Mouse (Mus musculus) liver, adult 10 weeks (tissue): Measurements from ENCODE around the gene Tas2r125. TPM values are rescaled to one million over a fixed set of nuclear protein-coding genes. Genes with fewer than 3 reads are reported as not detected.

Experiments used
- polyA plus RNA-seq: library from polyadenylated mRNA; stranded (reverse); fragments of 350-450 nt; fragmentation: Illumina TruSeq; extraction: RNeasy Lipid Tissue Mini Kit (QIAGEN cat#74804); gene quantifications from one replicate; pipeline ENCODE4 v1.2.3, GENCODE M21; 2014; ENCODE audit warnings: low read depth, low replicate concordance

Tas2r125 gene
- not detected for polyA plus RNA-seq

GRCm38 (mm10) chr6:132909351-132909750 lies at the start of gene Tas2r125:
TSS of gene Tas2r125 (plus strand) at chr6:132909651.

GRCm38 (mm10) chr6:132867708-132868107 lies 41.7 kb upstream of the Tas2r125 start, which contains the start of gene Tas2r110:
TSS of gene Tas2r110 (plus strand) at chr6:132868008.

DNA sequence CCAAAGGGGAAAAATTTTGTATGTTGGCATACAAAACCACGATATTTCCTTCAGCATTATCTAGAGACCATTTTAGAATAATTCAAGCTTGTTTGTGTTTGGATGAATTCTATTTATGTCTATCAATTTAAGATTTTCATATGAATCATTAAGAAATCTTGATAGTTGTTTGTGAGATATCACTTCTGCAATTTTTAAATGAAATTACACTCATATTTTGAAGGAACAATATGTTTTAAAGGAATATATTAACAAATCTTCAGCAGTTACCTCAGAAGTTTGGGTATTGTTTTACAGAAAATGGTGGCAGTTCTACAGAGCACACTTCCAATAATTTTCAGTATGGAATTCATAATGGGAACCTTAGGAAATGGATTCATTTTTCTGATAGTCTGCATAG lies 16.7 kb upstream of the Tas2r125 start, which contains the start of gene Tas2r113:
TSS of gene Tas2r113 (plus strand) at position 301 of the 400 bp plus-strand sequence.

GRCm38 (mm10) chr6:132950802-132951201 lies 41.4 kb downstream of the Tas2r125 start, which contains the start of gene Tas2r129:
TSS of gene Tas2r129 (plus strand) at chr6:132951102.

GRCm38 (mm10) chr6:132957819-132958218 lies 48.4 kb downstream of the Tas2r125 start, which contains the start of gene Tas2r131:
TSS of gene Tas2r131 (minus strand) at chr6:132957919.

Other genes starting within 250 kb of the Tas2r125 start
- gene Tas2r121, start 208.6 kb upstream of the Tas2r125 start, polyA plus RNA-seq = not detected
- gene Tas2r122, start 197.7 kb upstream of the Tas2r125 start, polyA plus RNA-seq = not detected
- not detected for gene Tas2r115, start 171.6 kb upstream of the Tas2r125 start, polyA plus RNA-seq
- not detected for gene Tas2r124, start 154.9 kb upstream of the Tas2r125 start, polyA plus RNA-seq
- not detected for gene Tas2r102, start 147.5 kb upstream of the Tas2r125 start, polyA plus RNA-seq
- not detected for gene Tas2r136, start 131.5 kb upstream of the Tas2r125 start, polyA plus RNA-seq
- gene Tas2r117, start 106.8 kb upstream of the Tas2r125 start, polyA plus RNA-seq = not detected
- gene Tas2r123, start 62.5 kb upstream of the Tas2r125 start, polyA plus RNA-seq = not detected
- gene Tas2r116, start 54.2 kb upstream of the Tas2r125 start, polyA plus RNA-seq = not detected
- gene Tas2r110, start 41.6 kb upstream of the Tas2r125 start, polyA plus RNA-seq = not detected
- not detected for gene Tas2r113, start 16.6 kb upstream of the Tas2r125 start, polyA plus RNA-seq
- not detected for gene Tas2r129, start 41.5 kb downstream of the Tas2r125 start, polyA plus RNA-seq
- gene Tas2r131, start 48.3 kb downstream of the Tas2r125 start, polyA plus RNA-seq = not detected
- gene Tas2r109, start 71.3 kb downstream of the Tas2r125 start, polyA plus RNA-seq = not detected
- gene Tas2r103, start 127.5 kb downstream of the Tas2r125 start, polyA plus RNA-seq = not detected
- not detected for gene Tas2r140, start 146.2 kb downstream of the Tas2r125 start, polyA plus RNA-seq
- 143 TPM for gene Smim10l1, start 195.3 kb downstream of the Tas2r125 start, polyA plus RNA-seq